Mouse (Mus musculus) mouse embryonic stem cell (cell line): ENCODE data around the gene Methig1.
"Not testable (repeated sequence)": the region's sequence is repeated elsewhere in the genome, so short reads cannot be mapped to it uniquely, and the experiment has no call there.

ENCODE experiments used
- in situ Hi-C, 2 experiments: fragments of 300-500 bp; cut with MboI; formaldehyde crosslinking; loops; 1 replicate in 1 of 2; 3 replicates in 1 of 2; pipeline ENCODE4 v1.14.3; 2019 to 2020; ENCODE audit warnings: low sequenced_read_pairs in 2 of 2, low pct_unique_long_range_greater_than_20kb in 1 of 2, mixed read lengths in 1 of 2; ENCODE audit not compliant: unreplicated experiment in 1 of 2

The Methig1 gene

DNA sequence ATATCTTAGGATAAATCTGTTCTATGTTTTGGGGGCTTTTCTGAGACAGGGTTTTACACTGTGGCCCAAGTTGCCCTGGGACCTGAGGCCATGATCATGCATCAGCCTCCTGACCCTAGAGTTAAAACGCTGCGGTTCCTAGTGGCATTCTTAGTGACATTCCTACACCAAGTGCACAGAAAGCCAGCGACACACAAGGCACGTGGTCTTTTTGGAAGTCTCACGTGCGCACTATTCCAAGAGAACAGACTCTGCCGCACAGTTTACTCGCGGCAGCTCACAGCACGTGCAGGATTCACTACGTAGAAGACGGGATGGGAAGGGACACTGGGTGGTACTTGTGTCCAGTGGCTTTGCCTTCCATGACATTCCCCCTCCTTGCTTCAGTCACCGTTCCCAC is 62.0 kb downstream of the Methig1 start:
- in situ Hi-C loops: no loop called here

DNA sequence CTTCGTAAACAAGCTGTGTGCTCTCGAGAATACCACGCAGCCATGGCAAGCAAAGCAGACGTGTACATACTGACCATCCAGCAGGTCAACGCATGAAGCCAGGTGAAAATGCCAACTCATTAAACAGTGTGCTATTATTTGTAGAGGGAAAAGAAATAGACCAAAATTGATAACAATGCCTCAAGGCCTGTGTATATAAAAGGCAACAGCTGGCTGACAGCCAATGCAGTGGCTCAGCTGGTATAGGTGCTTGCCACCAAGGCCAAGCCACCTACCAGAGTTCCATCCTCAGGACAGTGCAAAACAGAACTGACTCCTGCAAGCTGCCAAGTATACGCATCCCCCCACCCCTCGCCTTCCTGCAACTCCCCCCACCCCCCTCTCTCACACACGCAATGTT is 62.7 kb downstream of the Methig1 start:
- in situ Hi-C loops: no loop called here

DNA sequence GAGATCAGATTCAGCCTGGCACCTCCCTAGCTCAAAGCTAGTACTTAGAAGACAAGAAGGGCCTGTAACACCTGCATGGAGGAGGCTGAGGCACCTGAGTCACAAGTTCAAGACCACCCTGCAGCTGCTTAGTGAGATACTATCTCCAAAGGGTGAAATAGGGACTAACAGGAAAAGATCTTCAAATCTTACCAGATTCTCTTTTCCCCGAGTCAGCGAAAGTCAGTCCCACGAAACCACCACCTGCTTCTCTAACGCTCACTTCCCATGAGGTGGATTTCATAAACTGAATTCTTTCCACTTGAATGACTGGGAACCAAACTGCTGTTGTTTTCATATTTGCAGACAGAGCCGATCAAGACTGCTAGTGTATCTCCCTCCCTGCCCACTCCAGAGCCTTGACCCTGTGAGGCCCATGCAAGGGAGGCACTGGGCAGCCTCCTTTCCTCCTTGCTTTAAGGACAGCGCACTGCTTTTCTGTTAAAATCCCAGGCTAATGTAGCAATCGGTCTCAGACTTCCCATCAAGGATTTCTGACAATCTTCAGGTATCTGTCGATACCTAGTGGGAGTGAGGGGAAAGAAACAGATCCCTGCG is 65.0 kb downstream of the Methig1 start:
- in situ Hi-C loops: no loop called here

DNA sequence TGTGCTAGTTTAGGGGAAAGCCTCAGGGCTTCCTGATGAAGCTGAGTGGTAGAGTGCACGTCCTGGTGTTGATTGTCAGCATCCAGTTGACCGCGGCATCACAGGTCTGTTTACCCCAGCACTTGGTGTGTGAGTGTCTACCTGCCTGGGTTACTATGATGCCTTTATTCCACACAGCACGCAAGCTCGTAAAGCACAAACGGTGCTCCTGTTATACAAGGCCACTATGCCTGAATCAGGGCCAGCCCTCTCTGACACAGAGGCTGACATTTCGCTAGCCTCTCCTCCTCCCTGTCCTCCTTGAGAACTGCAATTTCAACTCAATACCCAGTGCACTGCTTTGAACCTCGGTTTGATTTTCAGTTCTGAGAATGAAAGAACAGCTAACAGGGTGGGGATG is 66.4 kb downstream of the Methig1 start:
- in situ Hi-C loops: no loop called here

DNA sequence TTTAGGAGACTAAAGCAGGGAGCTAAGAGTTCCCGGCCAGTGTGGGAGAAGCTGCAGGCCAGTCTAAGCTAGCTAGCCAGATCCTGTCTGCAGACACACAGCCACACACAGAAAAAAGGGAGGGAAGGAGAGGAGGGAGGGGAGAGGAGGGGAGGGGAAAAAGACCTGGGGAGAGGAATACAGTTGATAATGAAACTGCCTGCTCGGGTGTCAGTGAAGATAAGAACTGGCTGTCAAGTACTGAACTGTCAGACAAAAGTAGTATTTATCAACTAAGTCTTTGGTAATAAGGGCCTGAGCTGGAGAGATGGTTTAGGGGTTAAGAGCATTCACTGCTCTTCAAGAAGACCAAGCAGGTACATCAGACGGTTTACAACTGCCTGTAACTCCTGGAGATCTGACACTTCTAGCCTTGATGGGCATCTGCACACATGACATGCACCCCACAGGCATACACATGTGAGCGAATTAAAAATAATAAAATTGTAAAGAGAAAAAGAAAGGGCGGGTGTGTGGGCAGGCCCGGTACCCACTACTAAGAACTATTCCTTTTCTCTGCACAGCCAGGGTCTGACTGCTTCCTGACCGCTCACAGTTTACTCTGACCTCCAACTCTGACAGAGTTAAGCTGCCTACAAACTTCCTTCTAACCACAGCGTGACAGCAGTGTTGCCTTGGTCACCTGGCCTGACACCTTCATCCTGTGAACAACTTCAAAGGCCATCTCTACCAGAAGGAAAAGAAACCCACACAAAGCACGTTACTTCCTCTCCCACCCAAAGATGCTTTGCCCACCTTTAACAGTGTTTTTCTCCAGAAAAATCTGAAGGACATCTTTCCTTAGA is 67.2 kb downstream of the Methig1 start:
- in situ Hi-C loops: no loop called here

DNA sequence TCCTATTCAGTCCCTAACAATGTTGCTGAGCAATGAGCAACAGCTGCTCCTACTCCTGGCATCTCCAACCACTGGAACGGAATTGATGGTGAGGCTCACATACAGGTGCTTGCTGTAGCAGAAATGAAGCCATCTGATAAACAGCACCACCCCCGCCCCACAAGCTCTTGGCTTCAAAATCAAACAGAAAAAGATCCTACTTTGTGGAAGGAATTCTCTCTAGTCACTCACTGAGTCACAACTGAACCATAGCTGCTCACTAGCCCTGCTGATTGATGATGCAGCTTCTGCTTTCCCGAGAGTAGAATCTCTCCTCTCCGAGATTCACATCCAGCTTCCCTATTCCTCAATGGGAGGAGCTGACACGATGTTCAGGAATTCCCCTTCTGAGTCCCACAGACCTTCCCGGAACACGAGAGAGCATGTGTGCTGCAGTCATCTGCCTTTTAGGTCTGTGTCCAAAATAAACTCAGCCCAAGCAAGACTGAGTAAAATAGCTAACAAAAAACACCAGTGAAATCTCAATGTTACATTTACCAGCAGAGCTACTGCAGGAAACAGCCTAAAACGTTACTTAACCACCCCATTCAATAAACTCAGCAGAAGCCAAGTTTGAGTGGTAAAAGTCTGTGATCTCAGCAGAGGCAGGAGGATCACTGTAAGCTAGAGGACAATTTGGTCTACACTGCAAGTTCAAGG is 68.3 kb downstream of the Methig1 start:
- in situ Hi-C loops: no loop called here

DNA sequence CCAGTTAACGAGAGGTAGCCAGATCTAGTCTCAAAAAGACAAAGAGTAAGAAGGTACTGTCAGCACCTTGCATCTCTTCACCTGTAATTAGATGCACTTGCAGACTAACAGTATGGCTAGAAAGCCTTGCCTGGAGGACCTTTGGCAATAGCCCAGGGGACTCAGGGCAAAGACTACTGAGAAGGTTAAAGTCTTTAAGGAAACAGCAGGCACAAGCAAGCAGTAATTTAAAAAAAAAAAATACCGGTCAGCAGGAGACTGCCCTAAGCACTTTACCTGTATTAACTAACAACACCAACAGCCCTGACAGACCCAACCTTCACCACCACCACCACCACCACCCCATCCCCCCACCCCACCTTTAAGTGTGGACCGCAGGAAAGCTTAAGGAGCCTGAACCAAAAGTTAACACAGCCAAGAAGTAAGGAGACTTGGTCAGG is 68.8 kb downstream of the Methig1 start, which contains the start of gene Gm5475:
TSS of gene Gm5475 (plus strand) at position 390 of the 440 bp plus-strand sequence.
- in situ Hi-C loops: not testable (repeated sequence)

DNA sequence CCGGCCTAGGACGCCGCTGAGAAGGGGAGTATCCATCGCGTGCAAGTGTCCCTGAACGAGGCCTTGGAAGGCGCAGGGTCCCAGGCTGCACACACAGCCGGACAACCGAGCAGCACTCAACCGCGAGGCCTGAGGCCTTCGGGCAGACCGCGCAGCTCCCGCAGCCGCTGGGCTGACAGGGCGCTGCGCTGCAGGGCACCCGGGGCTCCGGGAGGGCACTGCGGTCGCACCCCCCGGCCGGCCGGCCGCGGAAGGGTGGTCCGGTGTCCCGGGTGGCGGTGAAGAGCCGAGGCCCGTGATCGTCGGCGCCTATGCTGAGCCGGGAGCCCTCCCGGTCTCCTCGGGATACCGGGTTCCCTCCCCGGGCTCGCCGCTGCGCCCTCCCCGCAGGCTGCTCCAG is 69.5 kb downstream of the Methig1 start:
- in situ Hi-C loops: no loop called here

DNA sequence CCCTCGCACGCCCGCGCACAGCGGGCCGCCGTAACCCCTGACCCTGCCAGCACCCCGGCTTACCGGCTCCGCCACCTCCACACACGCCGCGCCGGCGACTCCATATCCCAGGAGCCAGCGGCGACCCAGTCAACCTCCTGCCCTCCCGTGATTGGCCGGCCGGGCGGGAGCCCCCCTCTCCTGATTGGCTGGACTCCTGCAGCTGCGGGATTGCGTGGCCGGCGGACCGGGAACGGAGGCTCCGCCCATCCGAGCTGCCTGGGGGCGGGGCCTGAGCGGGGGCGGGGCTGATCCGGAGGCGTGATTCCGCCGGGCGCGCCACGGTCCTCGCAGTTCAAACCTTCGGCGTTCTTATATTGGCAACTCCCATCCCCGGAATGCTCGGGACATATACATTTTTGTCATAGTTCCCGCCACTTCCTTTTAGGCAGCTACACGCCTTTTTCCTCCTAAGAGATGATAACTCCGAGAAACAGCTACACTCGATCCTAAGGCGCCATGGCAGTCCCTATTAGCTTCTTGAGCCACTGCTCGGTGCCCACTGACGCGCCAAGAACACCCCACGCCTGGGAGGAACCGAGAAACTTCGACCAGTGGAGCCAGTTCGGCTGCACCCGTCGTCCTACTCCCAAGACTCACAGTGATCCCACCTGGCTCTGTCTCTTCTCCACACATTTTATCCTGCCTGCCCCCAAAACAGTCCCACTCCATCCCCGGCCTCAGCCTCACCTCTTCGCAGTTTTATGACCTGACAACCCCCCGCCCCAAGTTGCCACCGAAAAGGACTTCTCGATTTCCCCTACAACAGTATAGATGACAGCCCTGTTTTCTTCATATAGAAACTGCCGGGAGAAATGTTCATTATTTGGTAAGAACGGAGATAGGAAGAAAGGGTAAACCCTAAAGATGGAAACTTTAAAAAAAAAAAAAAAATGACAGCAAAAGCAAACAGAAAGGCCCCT is 70.2 kb downstream of the Methig1 start:
- in situ Hi-C loops: no loop called here

DNA sequence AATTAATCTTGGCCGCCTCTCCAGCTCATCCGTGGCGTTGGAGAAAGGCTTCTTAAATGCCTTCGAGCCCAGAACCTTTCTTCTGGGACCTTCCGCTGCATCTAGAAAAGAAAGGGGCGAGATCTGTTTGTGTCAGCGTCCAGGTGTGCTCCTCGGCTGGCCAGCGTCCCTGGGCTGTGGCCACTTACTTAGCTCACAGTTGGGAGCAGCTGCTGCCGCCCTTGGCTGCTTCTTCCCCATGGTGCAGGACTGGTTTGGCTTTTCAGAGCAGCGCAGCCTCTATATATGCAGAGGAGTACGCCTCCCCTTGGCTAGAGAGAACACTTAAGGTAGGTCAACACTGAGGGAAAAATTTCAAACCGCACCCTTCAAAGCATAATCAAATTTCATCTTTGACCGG is 71.0 kb downstream of the Methig1 start:
- in situ Hi-C loops: no loop called here

DNA sequence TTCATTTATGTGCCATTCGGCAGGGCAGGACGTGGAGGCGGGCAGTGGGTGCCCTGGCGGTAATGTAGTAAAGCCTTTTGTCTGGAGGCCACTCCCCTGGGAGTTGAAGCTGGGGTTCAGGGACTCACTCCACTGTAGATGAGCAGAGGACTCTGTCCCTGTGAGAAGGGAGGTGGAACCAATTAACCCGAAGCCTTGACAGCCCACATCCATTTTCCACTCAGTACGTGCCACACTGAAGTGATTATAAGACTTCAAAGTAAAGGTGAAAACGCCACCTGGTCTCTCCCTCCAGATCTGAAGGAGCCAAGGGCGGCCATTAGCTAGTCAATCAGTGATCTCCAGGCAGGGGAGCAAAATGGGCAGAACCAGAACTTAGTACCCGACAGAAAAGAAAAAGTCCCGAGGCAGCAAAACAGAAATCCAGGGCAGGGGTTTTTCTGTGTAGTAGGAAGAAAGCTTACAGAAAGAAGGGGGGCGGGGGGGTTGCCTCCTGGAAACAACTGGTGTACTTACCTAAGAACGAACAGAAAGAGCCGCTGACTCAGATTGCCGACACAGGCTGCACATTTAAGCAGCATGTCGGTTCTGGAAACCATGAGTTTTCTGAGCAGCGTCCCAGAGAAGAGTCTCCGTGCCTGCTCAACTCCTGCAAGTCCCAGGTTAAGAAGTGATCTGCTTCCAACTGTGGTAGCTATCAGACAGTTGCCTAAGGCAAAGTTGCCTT is 71.6 kb downstream of the Methig1 start, which contains the start of gene Slc11a2:
TSS of gene Slc11a2 (minus strand) at position 677 of the 727 bp plus-strand sequence.
- in situ Hi-C loops: no loop called here

DNA sequence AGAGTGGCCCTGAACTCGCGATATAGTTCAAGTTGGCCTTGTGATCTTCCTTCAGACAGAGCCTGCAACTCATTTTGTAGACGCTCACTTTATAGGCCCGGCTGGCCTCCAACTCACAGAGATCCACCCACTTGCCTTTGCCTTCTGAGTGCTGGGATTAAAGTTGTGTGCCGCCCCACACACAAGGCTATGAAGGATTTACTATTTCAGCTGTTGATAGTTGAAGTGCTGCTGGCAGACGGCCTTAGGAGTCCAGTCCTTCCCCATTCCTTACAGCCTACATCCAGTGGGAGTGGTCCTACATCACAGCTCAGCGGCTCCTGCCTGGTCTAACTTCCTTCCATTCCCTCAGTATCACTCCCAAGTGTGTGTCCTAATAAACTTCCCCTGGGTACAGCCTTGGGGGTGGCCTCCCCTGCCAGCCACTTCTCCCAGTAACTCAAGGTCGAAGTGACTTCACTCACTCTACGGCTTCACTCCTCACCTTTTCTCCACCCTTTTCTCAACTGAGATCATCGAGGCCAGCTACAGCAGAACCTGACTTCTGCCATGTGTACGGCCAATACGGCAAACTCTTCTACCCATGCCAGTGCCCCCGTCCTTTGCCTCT is 75.5 kb downstream of the Methig1 start:
- in situ Hi-C loops: no loop called here

DNA sequence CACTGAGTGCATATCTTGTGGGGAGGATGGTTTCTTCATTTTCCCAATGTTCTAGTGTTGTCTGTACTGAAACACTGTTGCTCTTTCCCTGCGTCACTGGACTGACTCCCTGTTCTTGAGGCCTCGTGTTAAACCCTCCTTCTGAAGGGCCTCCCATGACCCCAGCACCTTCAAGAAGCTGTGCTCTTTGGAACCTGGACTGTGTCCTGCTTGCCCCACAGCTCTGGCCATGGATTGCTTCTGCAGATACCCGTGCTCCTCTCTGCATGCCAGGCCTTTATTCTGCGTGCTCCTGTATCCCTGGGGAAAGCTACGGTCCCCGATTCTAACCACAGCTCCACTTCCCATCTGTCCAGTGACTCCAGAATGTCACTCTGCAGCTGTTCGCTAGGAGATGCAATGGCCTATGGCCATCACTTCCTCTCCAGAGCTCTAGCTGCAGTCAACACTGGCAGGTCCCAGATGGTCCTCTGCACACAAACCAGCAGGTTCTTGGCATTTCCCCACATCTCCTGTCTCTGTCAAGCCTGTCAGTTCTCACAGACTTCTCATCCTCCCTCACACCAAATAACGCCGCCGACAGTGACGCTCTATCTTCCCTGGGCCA is 77.1 kb downstream of the Methig1 start:
- in situ Hi-C loops: no loop called here

DNA sequence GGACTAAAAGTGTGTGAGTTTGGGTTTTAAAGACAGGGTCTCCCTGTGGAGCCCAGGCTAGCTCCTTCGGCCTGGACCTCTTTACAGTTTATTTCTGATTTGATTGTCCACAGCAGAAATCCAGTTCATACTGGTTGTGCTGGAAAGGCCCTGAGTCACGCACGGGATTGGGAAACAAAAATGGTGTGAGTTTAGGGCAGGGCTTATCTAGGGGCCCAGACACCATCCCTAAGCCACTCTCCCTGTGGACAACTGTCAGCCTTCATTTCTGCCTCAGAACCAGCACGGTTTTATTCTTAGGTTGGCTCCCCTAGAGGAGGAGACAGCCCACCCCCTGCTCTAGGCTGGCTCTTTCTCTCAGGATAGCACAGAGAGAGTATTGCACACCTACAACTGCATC is 80.3 kb downstream of the Methig1 start:
- in situ Hi-C loops: no loop called here
